Mouse (Mus musculus) heart, embryonic 10.5 days (tissue): ENCODE data around the gene 1500011B03Rik. TPM values are rescaled to one million over a fixed set of nuclear protein-coding genes. Genes with fewer than 3 reads are reported as not detected.

Source experiments
- DNase-seq: peaks from one replicate; pipeline ENCODE4 v3.0.0-alpha.2; 2017; ENCODE audit warnings: low spot score
- H3K27ac ChIP-seq: fragments of 300-500 bp; sonication (generic); 2 replicates; pipeline ENCODE4 v1.5.1; 2016; ENCODE audit warnings: mild to moderate bottlenecking
- H3K27me3 ChIP-seq: fragments of 300-500 bp; sonication (generic); 2 replicates; pipeline ENCODE4 v1.6.1; 2016; ENCODE audit warnings: mild to moderate bottlenecking; ENCODE audit not compliant: poor library complexity, insufficient read depth, severe bottlenecking
- H3K36me3 ChIP-seq: fragments of 300-500 bp; sonication (generic); 2 replicates; pipeline ENCODE4 v1.6.1; 2016; ENCODE audit warnings: mild to moderate bottlenecking, moderate library complexity
- H3K4me1 ChIP-seq: fragments of 300-500 bp; sonication (generic); 2 replicates; pipeline ENCODE4 v1.6.1; 2016; ENCODE audit warnings: mild to moderate bottlenecking
- H3K4me3 ChIP-seq: fragments of 300-500 bp; sonication (generic); 2 replicates; pipeline ENCODE4 v1.5.1; 2016; ENCODE audit warnings: mild to moderate bottlenecking, moderate library complexity
- H3K9me3 ChIP-seq: fragments of 300-500 bp; sonication (generic); 2 replicates; pipeline ENCODE4 v1.6.1; 2016; ENCODE audit warnings: mild to moderate bottlenecking, moderate library complexity
- WGBS: fragments of 180-500 bp; shearing (Covaris S2); methylation state at CpG from one replicate; pipeline ENCODE4 v1.1.7; 2016; 5-methylcytosine and 5-hydroxymethylcytosine counted together
- polyA plus RNA-seq: library from polyadenylated mRNA; unstranded; fragments of >200 nt; fragmentation: Nextera tagmentation; extraction: Ambion mirVana; gene quantifications from 2 replicates; pipeline ENCODE4 v1.2.1, GENCODE M21; 2016

The 1500011B03Rik gene
- polyA plus RNA-seq, 1 experiment from 2014 or later = 77.1 TPM

DNA sequence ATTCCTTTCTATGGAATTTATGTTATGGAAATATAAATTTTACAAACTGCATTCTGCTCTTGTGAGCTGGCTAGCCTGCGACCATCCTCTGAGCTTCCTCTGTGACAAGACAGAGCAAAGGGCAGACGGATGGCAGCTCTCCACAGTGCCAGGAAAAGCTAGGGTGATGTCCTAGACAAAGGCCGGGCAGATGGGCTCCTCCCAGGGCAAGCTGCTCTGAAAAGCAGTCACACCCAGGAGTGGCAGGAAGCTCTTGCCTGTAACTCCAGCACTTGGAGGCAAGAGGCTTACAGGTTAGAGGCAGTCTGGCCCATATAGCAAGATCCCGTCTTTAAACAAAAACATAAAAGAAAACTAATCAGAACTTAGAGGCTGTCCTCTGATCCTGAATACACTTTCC, 28.7 kb downstream of the 1500011B03Rik start:
- H3K27ac ChIP-seq = no peak overlapping the region
- no peaks in the 10 kb centered on the region for H3K9me3 ChIP-seq
- WGBS = 71% methylated on average over 4 of the region's 4 CpGs
- peaks cover 64% of the 10 kb centered on the region for H3K36me3 ChIP-seq
- no peak for DNase-seq
- no peak overlapping the region for H3K4me3 ChIP-seq
- no peaks in the 10 kb centered on the region for H3K27me3 ChIP-seq
- peaks cover 23% of the 10 kb centered on the region for H3K4me1 ChIP-seq

DNA sequence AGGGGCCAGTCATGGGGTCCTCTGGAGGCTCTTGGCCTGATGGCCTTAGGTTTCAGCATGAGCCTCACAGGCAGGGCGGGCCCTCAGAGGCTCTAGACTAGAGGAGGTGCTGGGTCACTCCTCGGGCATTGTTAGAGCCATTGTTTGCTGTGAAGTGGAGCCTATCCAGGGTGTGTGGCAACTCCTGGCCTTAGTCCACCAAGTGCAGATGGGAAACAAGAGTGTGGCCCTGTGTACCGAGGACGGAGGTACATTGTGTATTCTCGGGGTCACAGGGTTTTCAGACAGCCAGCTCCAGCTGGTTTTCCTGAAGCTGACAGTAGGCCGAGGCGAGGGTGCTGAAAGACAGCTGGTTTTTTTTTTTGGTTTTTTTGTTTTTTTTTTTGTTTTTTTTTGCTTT, 30.0 kb downstream of the 1500011B03Rik start:
- 84% methylated on average over 7 of the region's 7 CpGs for WGBS
- Histone ChIP-seq H3K4me1 (peaks cover 23% of the 10 kb centered on the region), H3K9me3 (no peaks in the 10 kb centered on the region), H3K27ac (no peak overlapping the region), H3K27me3 (no peaks in the 10 kb centered on the region), H3K4me3 (no peak overlapping the region), H3K36me3 (peaks cover 64% of the 10 kb centered on the region)
- no peak for DNase-seq

DNA sequence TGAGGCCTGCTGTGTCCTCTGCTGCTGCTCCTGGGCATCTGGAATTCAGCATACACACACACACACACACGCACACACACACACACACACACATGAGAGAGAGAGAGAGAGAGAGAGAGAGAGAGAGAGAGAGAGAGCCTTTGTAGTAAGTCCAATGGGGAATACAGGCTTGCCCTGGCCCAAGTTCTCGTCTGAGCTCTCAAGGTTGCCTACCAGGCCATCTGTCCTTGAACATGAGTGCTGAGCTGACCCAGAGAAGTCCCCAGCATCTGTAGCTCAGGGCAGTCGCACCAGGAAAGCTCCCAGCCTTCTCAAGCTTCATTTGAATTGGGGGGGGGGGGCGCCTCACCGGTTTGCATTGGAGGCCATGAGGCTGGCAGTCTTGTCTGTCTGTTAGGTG, 38.1 kb downstream of the 1500011B03Rik start:
- peaks cover 40% of the 10 kb centered on the region for H3K36me3 ChIP-seq
- no peaks in the 10 kb centered on the region for H3K9me3 ChIP-seq
- no peaks in the 10 kb centered on the region for H3K27me3 ChIP-seq
- WGBS = 62% methylated on average over 5 of the region's 5 CpGs
- DNase-seq = no peak
- no peak overlapping the region for H3K4me3 ChIP-seq
- H3K27ac ChIP-seq = peak overlapping the region; percentile 68; the same call in 1 of the 2 replicates
- peaks cover 51% of the 10 kb centered on the region for H3K4me1 ChIP-seq

DNA sequence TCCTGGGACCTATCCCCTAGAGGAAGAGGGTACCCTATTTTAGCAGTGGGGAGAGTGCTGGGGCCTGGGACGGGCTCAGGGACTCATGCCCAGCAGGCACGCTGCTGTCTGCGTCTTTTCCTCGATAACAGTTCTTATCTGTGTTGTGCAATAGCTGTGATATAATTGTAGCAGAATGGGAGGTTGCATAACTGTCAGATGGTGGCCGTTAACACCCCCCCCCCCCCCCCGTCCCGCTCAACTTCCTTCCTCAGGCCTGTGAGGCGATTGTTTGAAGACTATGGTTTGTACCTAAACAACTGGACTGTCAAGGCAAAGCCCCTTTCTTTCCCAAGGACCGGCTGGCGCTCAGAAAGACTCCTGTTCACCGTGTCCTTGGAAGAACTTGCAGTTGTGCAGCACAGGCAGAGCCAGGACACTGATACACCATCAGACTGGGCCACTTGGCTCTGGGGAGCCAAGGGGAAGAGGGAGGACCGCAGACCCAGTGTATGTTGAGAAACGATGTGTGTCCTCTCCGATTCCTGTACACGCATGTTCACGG, 38.6 kb downstream of the 1500011B03Rik start:
- WGBS = 59% methylated on average over 16 of the region's 16 CpGs
- Histone ChIP-seq H3K4me1 (peaks cover 56% of the 10 kb centered on the region), H3K9me3 (no peaks in the 10 kb centered on the region), H3K27me3 (no peaks in the 10 kb centered on the region), H3K27ac (peak overlapping the region; percentile 68; the same call in 1 of the 2 replicates), H3K4me3 (no peak overlapping the region), H3K36me3 (peaks cover 35% of the 10 kb centered on the region)
- DNase-seq = no peak

DNA sequence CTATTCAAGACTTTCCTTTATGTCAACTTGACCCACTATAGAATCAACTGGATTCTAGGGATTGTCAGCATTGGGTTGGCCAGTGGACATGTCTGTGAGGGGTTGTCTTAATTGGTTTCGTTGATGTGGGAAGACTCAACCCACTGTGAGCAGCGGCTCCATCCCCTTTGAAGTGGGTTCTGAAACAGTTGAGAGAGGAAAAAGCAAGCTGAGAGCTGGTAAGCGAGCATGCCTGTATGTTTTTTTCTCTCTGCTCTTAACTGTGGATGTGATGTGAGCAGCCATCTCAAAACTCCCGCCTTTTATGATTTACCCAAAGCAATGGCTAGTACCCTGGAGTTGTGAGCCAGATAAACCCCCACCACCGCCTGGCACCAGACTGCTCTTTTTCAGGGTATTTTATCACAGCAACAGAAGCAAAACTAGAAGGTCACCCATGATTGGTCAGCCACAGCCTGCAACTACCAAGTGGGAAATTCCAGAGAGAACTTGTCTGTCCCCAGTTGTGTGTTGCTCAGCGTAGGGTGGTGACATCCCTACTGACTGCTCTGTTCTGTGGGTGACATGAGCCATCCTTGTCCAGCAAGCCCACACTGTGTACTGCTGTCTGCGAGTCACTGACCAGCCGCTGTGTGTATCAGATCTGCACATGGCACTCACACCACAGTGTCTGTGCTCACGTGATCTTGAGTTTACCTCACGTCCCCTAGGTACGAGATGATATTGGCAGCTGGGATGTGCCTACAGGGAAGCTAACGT, 39.7 kb downstream of the 1500011B03Rik start:
- Histone ChIP-seq H3K9me3 (no peaks in the 10 kb centered on the region), H3K36me3 (peaks cover 24% of the 10 kb centered on the region), H3K4me1 (peaks cover 64% of the 10 kb centered on the region), H3K27ac (no peak overlapping the region), H3K4me3 (no peak overlapping the region), H3K27me3 (no peaks in the 10 kb centered on the region)
- no peak for DNase-seq
- 70% methylated on average over 12 of the region's 12 CpGs for WGBS

DNA sequence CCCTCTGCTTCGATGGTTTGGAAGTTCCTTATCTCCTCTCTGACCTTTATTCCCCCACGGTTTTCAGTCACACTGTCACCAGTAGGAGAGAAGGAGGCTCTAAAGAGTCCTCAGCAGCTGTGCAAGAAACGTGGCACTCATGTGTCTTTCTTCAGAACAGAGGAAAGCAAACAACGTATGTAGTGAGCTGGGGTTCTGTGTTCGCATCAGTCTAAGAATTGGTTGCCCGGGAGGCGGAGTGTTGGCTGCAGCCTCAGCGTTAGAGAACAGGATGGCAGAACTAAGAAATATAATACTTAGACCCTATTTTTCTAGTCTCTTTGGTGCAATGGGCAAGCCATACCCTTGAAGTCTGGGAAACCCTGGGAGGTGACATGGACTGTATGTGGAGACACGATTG, 40.3 kb downstream of the 1500011B03Rik start:
- H3K27ac ChIP-seq = peak overlapping the region; percentile 2; the same call in 1 of the 2 replicates
- no peaks in the 10 kb centered on the region for H3K9me3 ChIP-seq
- WGBS = 67% methylated on average over 9 of the region's 9 CpGs
- no peak for DNase-seq
- H3K4me3 ChIP-seq = no peak overlapping the region
- H3K36me3 ChIP-seq = peaks cover 21% of the 10 kb centered on the region
- no peaks in the 10 kb centered on the region for H3K27me3 ChIP-seq
- peaks cover 64% of the 10 kb centered on the region for H3K4me1 ChIP-seq

DNA sequence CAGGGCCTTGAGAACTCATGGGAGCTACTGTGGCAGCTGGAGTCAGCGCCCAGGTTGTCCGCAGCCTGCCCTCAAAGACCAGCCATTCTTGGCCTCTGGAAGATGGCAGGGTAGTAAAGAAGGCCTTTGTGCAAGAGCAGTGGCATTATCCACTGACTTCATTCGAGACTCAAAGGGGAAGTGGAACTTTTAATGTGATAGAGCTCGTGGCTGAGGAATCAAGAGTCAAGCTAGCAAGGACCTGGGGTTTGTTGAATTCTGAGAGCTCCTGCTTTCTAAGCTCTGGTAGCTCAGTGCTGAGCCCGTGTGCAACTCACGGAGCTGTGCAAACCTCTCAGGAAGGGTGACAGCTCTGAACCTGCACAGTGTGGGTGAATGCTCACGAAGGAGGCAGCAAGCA, 42.4 kb downstream of the 1500011B03Rik start:
- Histone ChIP-seq H3K9me3 (no peaks in the 10 kb centered on the region), H3K36me3 (0 out of 2 replicates have a peak, but pooled peaks cover 3% of the 10 kb centered on the region), H3K4me3 (no peak overlapping the region), H3K4me1 (peaks cover 68% of the 10 kb centered on the region), H3K27me3 (no peaks in the 10 kb centered on the region), H3K27ac (0 out of 2 replicates have a peak overlapping the region, but pooled peaks have one; percentile 13)
- WGBS = 85% methylated on average over 7 of the region's 7 CpGs
- no peak for DNase-seq

DNA sequence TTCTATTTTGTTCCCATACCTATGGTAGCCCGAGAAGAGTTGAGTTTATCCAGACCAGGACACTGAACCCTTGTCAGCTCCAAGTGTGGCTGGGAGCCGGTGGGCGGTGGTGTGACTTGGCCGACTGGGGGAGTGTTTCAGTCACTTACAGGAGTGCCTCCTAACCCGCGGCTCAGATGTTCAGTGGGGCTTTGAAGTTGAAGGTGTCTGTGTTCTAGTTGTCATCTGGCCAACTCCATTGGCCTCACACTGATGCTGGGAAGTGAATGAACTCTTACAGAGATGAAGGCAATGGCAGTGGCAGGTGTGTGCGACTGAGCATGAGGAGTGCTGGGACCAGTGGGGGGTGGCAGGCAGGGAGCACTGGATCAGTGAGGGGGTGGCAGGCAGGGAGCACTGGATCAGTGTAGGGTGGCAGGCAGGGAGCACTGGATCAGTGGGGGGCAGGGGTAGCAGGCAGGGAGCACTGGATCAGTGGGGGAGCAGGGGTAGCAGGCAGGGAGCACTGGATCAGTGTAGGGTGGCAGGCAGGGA, 43.2 kb downstream of the 1500011B03Rik start:
- Histone ChIP-seq H3K9me3 (no peaks in the 10 kb centered on the region), H3K27me3 (no peaks in the 10 kb centered on the region), H3K27ac (0 out of 2 replicates have a peak overlapping the region, but pooled peaks have one; percentile 3), H3K4me3 (no peak overlapping the region), H3K4me1 (peaks cover 71% of the 10 kb centered on the region), H3K36me3 (no peaks in the 10 kb centered on the region)
- no peak for DNase-seq
- 46% methylated on average over 7 of the region's 7 CpGs for WGBS

DNA sequence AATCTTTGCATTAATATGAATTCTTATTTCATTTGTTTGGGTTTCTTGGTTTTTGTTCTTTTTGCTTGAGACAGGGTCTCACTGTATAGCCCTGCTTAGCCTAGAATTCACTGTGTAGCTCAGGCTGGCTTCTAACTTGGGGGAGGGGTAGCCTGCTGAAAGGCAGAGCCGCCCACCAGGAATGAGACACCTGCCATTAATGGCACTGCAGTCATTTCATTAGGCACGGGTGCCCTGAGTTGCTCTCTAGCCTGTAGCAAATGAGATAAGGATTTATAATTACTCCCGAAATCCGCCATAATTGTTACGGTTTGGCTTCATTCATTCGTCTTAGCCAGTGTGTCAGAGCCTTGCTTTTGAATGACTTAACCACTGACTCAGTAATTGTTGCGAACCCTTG, 47.1 kb downstream of the 1500011B03Rik start:
- 79% methylated on average over 7 of the region's 7 CpGs for WGBS
- H3K4me1 ChIP-seq = peaks cover 60% of the 10 kb centered on the region
- no peak overlapping the region for H3K27ac ChIP-seq
- peak overlapping the region; percentile 100 for H3K4me3 ChIP-seq
- H3K27me3 ChIP-seq = no peaks in the 10 kb centered on the region
- no peak for DNase-seq
- no peaks in the 10 kb centered on the region for H3K36me3 ChIP-seq
- no peaks in the 10 kb centered on the region for H3K9me3 ChIP-seq

DNA sequence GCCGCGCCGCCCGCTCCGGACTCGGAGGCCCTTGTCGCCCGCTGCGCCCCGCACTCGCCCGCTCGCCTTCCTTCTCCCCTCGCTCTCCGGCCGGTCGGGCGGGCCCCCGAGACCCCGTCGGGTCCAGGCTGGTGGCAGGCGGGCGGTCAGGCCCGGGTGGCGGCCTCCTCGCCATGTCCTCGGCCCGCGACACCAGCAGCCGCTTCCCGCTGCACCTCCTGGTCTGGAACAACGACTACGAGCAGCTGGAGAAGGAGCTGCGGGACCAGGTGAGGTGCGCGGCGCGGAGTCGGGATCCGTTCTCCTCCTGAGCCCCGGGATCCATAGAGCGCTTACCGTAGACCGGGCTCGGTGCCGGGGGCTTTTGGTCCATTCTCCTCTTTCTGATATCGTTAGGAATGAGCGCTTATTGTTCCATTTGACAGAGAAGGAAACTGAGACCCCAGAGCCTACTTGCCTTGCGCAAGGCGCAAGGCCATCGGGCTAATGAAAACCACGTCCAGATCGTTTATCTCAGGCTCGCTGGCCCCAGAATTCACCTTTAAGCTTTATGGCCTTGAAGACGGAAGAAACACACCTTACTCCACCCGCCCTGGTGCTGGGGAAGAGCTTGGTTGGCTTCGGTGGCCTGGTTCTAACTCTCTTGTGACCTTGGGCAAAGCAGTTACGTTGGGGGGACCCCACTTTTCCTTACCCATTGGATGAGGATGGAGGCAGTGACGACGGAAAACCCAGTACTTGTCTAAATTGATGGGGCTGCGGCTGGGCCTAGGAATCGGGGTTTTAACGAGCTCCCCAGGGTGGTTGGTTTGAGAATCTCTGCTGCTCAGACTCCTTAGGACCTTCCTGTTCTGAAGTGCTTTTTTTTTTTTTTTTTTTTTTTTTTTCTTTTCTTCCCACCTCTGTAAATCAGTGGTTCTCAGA, 48.0 kb downstream of the 1500011B03Rik start, which contains the start of gene Git2:
TSS of gene Git2 (minus strand) at position 462 of the 924 bp plus-strand sequence.
- peak within 1 kb of the TSS; percentile 100 for H3K27ac ChIP-seq
- H3K4me1 ChIP-seq = peaks cover 52% of the 10 kb centered on the region
- no peaks in the 10 kb centered on the region for H3K36me3 ChIP-seq
- no peaks in the 10 kb centered on the region for H3K9me3 ChIP-seq
- no peaks in the 10 kb centered on the region for H3K27me3 ChIP-seq
- peak within 1 kb of the TSS; percentile 100 for H3K4me3 ChIP-seq
- under 1% methylated on average over 63 of the region's 63 CpGs for WGBS
- DNase-seq = no peak

DNA sequence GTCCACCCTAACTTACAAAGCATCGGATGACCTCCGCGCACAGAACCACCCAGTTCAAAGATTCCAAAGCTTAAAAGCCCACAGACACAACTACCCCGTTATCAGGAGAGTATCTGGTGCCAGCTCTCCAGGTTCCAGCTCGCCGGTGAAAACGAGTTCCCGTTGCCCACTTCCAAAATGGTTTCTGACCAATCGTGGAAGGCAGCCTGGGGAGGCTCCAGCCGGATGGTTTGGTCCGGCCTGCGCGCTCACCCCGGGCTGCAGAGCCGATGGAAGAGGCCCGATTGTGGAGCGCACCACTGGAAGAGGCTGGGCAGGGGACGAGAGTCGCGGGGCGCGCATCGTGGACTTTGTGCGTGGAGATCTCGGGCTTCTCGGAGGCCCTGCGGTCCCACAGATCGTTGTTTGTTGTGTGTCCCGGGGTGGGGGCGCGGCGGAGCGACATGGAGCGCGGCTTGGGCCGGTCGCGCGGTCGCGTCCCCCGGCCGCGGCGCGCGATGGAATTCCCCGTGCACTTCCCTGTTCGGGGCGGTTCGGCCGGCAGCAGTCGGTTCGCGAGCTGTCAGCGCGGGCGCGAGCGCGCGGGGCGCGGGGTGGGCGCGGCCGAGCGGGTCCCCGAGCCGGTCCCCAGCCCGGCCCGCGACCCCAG, 48.7 kb downstream of the 1500011B03Rik start, which contains the start of gene Ankrd13a:
TSS of gene Ankrd13a (plus strand) at position 275 of the 649 bp plus-strand sequence.
- Histone ChIP-seq H3K4me3 (peak within 1 kb of the TSS; percentile 100), H3K27ac (peak within 1 kb of the TSS; percentile 100), H3K27me3 (no peaks in the 10 kb centered on the region), H3K36me3 (no peaks in the 10 kb centered on the region), H3K9me3 (no peaks in the 10 kb centered on the region), H3K4me1 (peaks cover 44% of the 10 kb centered on the region)
- under 1% methylated on average over 72 of the region's 73 CpGs for WGBS
- DNase-seq = peak; percentile 97

DNA sequence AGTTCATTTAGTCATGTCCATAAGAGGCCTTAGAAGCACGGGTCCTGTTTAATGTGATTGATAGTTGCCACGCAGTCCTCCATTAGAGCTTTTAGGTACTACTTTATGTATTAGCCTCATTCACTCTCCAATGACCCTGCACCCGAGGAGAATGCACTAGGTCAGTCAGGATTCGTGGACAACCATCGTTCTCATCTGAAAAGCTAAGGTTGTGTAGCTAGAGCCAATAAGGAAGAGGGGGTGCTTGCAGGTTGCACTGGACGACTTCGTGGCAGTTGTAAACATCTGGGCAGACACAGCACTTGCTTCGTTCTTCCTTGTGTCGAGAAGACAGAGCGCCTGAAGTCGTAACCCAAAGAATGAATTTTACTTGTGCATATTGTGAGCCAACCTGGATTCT, 49.5 kb downstream of the 1500011B03Rik start:
- H3K27me3 ChIP-seq = no peaks in the 10 kb centered on the region
- 3% methylated on average over 11 of the region's 11 CpGs for WGBS
- H3K4me1 ChIP-seq = peaks cover 38% of the 10 kb centered on the region
- 0 out of 2 replicates have a peak, but pooled peaks cover 3% of the 10 kb centered on the region for H3K36me3 ChIP-seq
- peak overlapping the region; percentile 100 for H3K4me3 ChIP-seq
- peak overlapping the region; percentile 100 for H3K27ac ChIP-seq
- no peaks in the 10 kb centered on the region for H3K9me3 ChIP-seq
- DNase-seq = no peak
